Mouse (Mus musculus): ENCODE measurements around the gene Sox13. TPM values are rescaled to one million over a fixed set of nuclear protein-coding genes. Genes with fewer than 3 reads are reported as not detected.

The Sox13 gene
- polyA plus RNA-seq, 1 experiment from 2014 or later = 12.5 TPM

DNA sequence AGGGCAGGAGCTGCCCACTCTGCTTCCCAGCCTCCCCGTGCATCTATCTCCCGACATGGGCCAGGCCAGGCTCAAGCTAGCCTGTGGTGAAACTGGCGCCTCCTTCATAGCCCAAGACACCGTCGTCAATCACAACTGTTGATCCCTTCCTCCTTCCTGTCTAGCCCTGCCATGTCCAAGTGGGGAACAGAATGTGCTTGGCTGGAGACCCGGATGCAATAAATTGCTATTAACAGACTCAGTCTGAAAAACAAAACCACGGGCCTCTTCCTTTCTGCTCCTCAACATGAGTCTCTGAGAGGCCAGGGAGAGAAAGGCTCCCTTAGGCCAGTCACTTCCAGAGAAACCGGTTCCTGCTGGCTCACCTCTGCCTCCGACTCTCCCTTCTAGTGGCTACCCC, 11.2 kb downstream of the Sox13 start:
- no peak overlapping the region for H3K4me2 ChIP-seq (replicated peaks)
- H3K4me3 ChIP-seq (replicated peaks) = no peak overlapping the region
- no peak overlapping the region for H3K27ac ChIP-seq
- H3K36me3 ChIP-seq = no peaks in the 10 kb centered on the region
- H3K4me1 ChIP-seq (replicated peaks) = peaks cover 72% of the 10 kb centered on the region
- no peak for ATAC-seq
- no peaks in the 10 kb centered on the region for H3K9me3 ChIP-seq
- no peaks in the 10 kb centered on the region for H3K27me3 ChIP-seq
- 80% methylated on average over 9 of the region's 9 CpGs for WGBS
- no peak overlapping the region for H3K9ac ChIP-seq (replicated peaks)

DNA sequence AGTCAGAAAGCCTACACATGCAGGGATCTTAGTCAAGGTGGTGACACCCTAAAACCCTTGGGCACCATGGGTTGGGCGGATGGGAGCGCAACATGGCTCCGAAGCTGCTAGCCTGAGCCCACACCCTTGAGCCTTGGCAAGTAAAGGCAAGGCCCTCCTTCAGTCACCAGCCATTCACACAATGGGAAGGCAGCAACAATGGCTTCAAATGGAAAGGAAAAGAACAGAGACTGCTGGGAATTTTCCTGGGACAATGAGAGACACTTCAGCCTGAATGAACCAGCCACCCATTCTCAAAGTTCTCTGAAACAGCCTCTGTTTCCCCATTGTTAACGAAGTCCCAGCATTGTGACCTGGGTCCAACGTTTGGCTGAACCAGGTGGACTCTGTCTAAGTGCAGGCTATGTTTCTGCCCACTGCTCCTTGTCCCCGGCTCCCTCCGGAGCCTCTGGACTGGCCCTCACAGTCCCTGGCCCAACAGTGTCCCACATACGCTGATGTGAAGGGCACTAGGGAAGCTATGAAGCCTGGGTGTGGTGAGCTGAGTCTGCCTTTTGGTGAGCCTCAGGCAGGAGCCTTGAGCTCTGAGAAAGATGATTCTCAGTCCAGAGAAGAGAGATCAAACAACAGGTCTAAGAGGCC, 12.6 kb downstream of the Sox13 start:
- H3K36me3 ChIP-seq = no peaks in the 10 kb centered on the region
- peaks cover 63% of the 10 kb centered on the region for H3K4me1 ChIP-seq (replicated peaks)
- H3K9ac ChIP-seq (replicated peaks) = no peak overlapping the region
- no peak overlapping the region for H3K27ac ChIP-seq
- no peak for ATAC-seq
- no peaks in the 10 kb centered on the region for H3K9me3 ChIP-seq
- no peak overlapping the region for H3K4me3 ChIP-seq (replicated peaks)
- 46% methylated on average over 8 of the region's 8 CpGs for WGBS
- no peak overlapping the region for H3K4me2 ChIP-seq (replicated peaks)
- no peaks in the 10 kb centered on the region for H3K27me3 ChIP-seq

- Histone ChIP-seq H3K27ac (no peak overlapping the region), H3K36me3 (no peaks in the 10 kb centered on the region)
- no peak for ATAC-seq
Observed at GRCm38 (mm10) chr1:133409786-133410185, 14.4 kb downstream of the Sox13 start.

DNA sequence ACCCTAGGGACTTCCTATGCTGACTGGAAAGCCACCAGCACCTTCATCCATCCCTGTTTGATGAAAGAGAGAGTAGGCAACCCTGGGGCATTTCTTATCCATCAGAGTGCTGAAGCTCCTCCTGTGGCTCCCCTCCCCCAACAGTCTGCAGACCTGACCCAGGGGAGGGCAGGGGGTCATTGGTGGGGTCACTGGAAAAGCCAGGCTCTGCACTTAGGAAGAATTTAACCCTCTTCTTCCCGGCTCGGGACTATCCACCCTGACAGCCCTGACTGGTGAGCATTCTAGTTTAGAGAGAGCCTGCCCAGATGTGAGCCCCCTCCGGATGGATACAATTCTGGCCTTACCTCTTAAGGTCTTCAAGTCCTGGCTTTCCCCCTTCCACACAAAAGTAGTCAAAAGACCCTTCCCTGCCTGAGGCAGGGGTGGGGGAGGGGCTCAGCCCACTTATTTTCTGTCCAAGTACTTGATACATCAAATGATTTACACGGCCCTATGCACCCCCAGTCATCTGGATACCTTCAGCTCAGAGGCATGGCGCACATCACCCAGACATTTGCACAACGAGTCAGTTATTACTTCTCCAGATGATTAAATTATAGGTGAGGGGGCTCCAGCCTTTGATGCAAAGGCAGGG, 15.2 kb downstream of the Sox13 start:
- H3K4me3 ChIP-seq (replicated peaks) = no peak overlapping the region

More at GRCm38 (mm10) chr1:133409786-133410185, 14.4 kb downstream of the Sox13 start:
- H3K4me2 ChIP-seq (replicated peaks) = no peak overlapping the region
- H3K4me1 ChIP-seq (replicated peaks) = peaks cover 50% of the 10 kb centered on the region
- WGBS = 66% methylated on average over 9 of the region's 9 CpGs
- H3K4me3 ChIP-seq (replicated peaks) = no peak overlapping the region
- no peaks in the 10 kb centered on the region for H3K27me3 ChIP-seq
- no peak overlapping the region for H3K9ac ChIP-seq (replicated peaks)
- H3K9me3 ChIP-seq = no peaks in the 10 kb centered on the region

GRCm38 (mm10) chr1:133408321-133408720, 15.9 kb downstream of the Sox13 start:
- ATAC-seq = no peak
- WGBS = 51% methylated on average over 9 of the region's 9 CpGs
- H3K9ac ChIP-seq (replicated peaks) = 0 out of 2 replicates have a peak overlapping the region, but pooled peaks have one; percentile 8
- no peaks in the 10 kb centered on the region for H3K27me3 ChIP-seq
- peaks cover 45% of the 10 kb centered on the region for H3K4me1 ChIP-seq (replicated peaks)
- H3K4me2 ChIP-seq (replicated peaks) = no peak overlapping the region
- no peak overlapping the region for H3K27ac ChIP-seq
- H3K36me3 ChIP-seq = no peaks in the 10 kb centered on the region
- H3K4me3 ChIP-seq (replicated peaks) = no peak overlapping the region
- no peaks in the 10 kb centered on the region for H3K9me3 ChIP-seq

More for the DNA sequence above, 15.2 kb downstream of the Sox13 start:
- Histone ChIP-seq H3K4me1 (replicated peaks) (peaks cover 45% of the 10 kb centered on the region), H3K27me3 (no peaks in the 10 kb centered on the region), H3K9ac (replicated peaks) (no peak overlapping the region), H3K27ac (no peak overlapping the region), H3K36me3 (no peaks in the 10 kb centered on the region), H3K4me2 (replicated peaks) (no peak overlapping the region), H3K9me3 (no peaks in the 10 kb centered on the region)
- ATAC-seq = peak; percentile 21; the same call in 1 of the 2 replicates
- 9% methylated on average over 6 of the region's 6 CpGs for WGBS

DNA sequence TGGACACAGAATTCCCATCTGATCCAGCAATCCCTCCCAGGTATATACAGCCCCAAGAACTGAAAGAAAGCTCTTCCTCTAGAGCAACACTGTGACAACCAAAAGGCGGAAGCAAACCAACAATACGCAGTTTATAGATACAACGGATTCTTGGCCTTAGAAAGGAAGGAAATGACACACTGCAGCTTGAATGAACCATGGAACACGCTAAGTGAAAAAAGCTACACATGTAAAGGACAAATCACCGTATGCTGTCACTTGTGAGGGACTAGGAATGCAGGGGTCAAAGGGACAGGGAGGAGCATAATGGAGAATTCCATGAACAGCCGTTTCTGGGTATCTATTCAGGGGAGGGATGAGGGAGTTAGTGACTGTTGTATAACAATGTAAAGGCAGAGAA, 16.7 kb downstream of the Sox13 start:
- H3K27me3 ChIP-seq = no peaks in the 10 kb centered on the region
- H3K9me3 ChIP-seq = no peaks in the 10 kb centered on the region
- no peak overlapping the region for H3K4me3 ChIP-seq (replicated peaks)
- H3K4me1 ChIP-seq (replicated peaks) = peaks cover 41% of the 10 kb centered on the region
- H3K36me3 ChIP-seq = no peaks in the 10 kb centered on the region
- 62% methylated on average over 6 of the region's 6 CpGs for WGBS
- no peak overlapping the region for H3K9ac ChIP-seq (replicated peaks)
- no peak overlapping the region for H3K4me2 ChIP-seq (replicated peaks)
- H3K27ac ChIP-seq = no peak overlapping the region
- no peak for ATAC-seq

DNA sequence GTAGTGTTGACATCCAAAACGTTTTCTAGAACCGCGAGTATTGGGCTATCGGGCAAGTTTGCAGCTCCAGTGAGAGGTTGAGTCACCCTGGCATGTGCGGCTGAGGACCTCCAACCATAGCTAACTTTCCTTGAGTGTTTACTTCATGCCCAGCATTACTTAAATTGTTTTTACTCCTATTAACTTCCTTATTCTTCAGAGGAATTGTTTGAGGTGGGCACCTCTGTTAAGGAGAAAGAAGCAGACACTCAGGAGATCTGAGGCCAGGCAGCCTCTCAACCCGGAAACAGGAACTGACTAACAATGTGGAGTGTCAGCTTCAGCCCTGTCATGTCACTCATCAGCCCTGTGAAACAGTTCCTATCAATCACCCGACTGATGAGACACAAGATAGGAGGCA, 17.6 kb downstream of the Sox13 start:
- ATAC-seq = no peak
- H3K4me2 ChIP-seq (replicated peaks) = no peak overlapping the region
- no peaks in the 10 kb centered on the region for H3K36me3 ChIP-seq
- H3K27ac ChIP-seq = no peak overlapping the region
- no peak overlapping the region for H3K9ac ChIP-seq (replicated peaks)
- 87% methylated on average over 7 of the region's 7 CpGs for WGBS
- H3K27me3 ChIP-seq = no peaks in the 10 kb centered on the region
- no peaks in the 10 kb centered on the region for H3K9me3 ChIP-seq
- H3K4me3 ChIP-seq (replicated peaks) = no peak overlapping the region
- H3K4me1 ChIP-seq (replicated peaks) = peaks cover 33% of the 10 kb centered on the region

DNA sequence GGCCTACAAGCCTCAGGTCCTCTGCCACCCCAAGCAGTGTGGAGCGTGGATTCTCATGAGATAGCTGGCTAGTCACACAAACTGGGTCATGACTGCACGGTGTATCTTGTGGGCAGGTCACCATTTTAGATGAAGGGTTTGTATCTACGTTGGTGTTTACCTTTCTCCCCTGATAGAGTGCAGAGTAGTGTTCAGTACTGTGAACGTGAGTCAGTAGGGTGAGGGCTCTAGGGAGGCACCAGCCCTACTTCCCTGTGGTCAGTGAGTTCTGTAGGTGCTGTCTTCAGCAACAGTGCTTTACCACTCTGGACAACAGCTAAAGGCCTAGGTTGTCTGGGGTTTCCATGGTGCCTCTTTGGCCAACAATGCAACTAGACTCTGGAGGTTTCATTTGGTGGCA, 20.2 kb downstream of the Sox13 start:
- Histone ChIP-seq H3K27ac (no peak overlapping the region), H3K4me2 (replicated peaks) (no peak overlapping the region), H3K9ac (replicated peaks) (no peak overlapping the region), H3K36me3 (no peaks in the 10 kb centered on the region), H3K4me1 (replicated peaks) (peaks cover 14% of the 10 kb centered on the region), H3K27me3 (no peaks in the 10 kb centered on the region), H3K4me3 (replicated peaks) (no peak overlapping the region), H3K9me3 (no peaks in the 10 kb centered on the region)
- WGBS = 95% methylated on average over 4 of the region's 4 CpGs
- no peak for ATAC-seq

GRCm38 (mm10) chr1:133400014-133400725, 24.0 kb downstream of the Sox13 start:
- Histone ChIP-seq H3K4me2 (replicated peaks) (no peak overlapping the region), H3K9me3 (no peaks in the 10 kb centered on the region), H3K4me1 (replicated peaks) (peaks cover 27% of the 10 kb centered on the region), H3K27me3 (no peaks in the 10 kb centered on the region), H3K36me3 (no peaks in the 10 kb centered on the region), H3K27ac (no peak overlapping the region), H3K4me3 (replicated peaks) (no peak overlapping the region), H3K9ac (replicated peaks) (no peak overlapping the region)
- WGBS = 83% methylated on average over 13 of the region's 13 CpGs
- no peak for ATAC-seq

DNA sequence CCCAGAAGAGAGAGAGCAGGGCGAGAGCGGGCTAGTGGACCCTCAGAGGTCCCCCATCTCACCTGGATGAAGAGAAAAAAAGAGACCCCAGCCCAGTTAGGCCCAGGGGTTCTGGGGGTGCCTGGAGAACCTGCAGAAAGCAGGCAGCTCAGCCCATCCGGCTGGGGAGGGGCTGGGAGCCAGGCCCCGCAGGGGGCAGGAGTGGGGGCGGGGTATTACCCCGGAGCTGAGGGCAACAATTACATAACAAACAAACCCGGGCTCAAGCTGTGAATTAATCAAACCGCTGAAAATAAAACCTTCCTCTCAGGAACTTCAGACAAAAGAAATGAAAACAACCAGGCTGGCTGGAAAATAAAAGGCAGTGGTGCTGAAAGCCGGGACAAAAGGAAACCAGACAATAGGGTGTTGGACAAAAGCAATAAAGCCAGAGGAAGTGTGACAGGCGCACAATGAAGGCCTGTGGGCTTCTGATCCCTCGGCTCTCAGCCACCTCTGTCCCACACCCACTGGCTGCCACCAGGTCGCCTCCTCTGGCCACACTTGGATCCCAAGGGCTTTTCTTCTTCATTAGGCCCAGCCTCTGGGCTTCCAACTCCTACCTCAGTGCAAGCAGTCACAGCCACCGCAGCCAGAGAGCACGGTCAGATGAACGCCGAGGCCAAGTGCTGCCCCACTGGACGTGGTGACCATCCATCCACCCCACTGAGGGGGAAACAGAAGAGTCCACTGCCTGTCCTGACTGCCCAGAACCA, 26.5 kb downstream of the Sox13 start:
- Histone ChIP-seq H3K4me1 (replicated peaks) (peaks cover 40% of the 10 kb centered on the region), H3K27me3 (no peaks in the 10 kb centered on the region), H3K9me3 (no peaks in the 10 kb centered on the region), H3K9ac (replicated peaks) (peak overlapping the region; percentile 61), H3K4me2 (replicated peaks) (peak overlapping the region; percentile 38), H3K36me3 (peaks cover 4% of the 10 kb centered on the region), H3K4me3 (replicated peaks) (peak overlapping the region; percentile 11; the same call in 1 of the 2 replicates), H3K27ac (peak overlapping the region; percentile 94)
- ATAC-seq = peak; percentile 83
- WGBS = 1% methylated on average over 17 of the region's 17 CpGs

- H3K4me2 ChIP-seq (replicated peaks) = peak overlapping the region; percentile 38
- H3K9ac ChIP-seq (replicated peaks) = peak overlapping the region; percentile 61
- H3K27me3 ChIP-seq = no peaks in the 10 kb centered on the region
- ATAC-seq = peak; percentile 69
- no peaks in the 10 kb centered on the region for H3K9me3 ChIP-seq
- H3K4me3 ChIP-seq (replicated peaks) = peak overlapping the region; percentile 11; the same call in 1 of the 2 replicates
- H3K4me1 ChIP-seq (replicated peaks) = peaks cover 40% of the 10 kb centered on the region
- peaks cover 9% of the 10 kb centered on the region for H3K36me3 ChIP-seq
- H3K27ac ChIP-seq = peak overlapping the region; percentile 94
- 50% methylated on average over 5 of the region's 5 CpGs for WGBS
Observed at GRCm38 (mm10) chr1:133397094-133397482, 27.1 kb downstream of the Sox13 start.

- Histone ChIP-seq H3K36me3 (peaks cover 13% of the 10 kb centered on the region), H3K4me3 (replicated peaks) (no peak overlapping the region), H3K9me3 (no peaks in the 10 kb centered on the region), H3K27me3 (no peaks in the 10 kb centered on the region), H3K27ac (no peak overlapping the region), H3K4me1 (replicated peaks) (peaks cover 40% of the 10 kb centered on the region), H3K4me2 (replicated peaks) (no peak overlapping the region), H3K9ac (replicated peaks) (no peak overlapping the region)
- WGBS = 81% methylated on average over 5 of the region's 5 CpGs
- no peak for ATAC-seq
Observed at GRCm38 (mm10) chr1:133396693-133397092, 27.5 kb downstream of the Sox13 start.
